Mouse (Mus musculus) embryonic facial prominence, embryonic 11.5 days (tissue): ENCODE data around the gene Cox11. TPM values are rescaled to one million over a fixed set of nuclear protein-coding genes. Genes with fewer than 3 reads are reported as not detected.

Source experiments
- ATAC-seq: fragments of 200-750 bp; cut with Nextera tagmentation; replicated peaks from 2 replicates; pipeline ENCODE4 v1.8.0; 2017; ENCODE audit warnings: low read depth; ENCODE audit not compliant: insufficient number of reproducible peaks, low FRiP score, low TSS enrichment
- DNase-seq: peaks from one replicate; pipeline ENCODE4 v3.0.0-alpha.2; 2015; ENCODE audit warnings: low spot score
- H3K27ac ChIP-seq: fragments of 300-500 bp; sonication (generic); replicated peaks from 2 replicates; pipeline ENCODE4 v1.5.1; 2014; ENCODE audit warnings: mild to moderate bottlenecking, low read depth, low read length, control low read depth
- H3K27me3 ChIP-seq: fragments of 300-500 bp; sonication (generic); 2 replicates; pipeline ENCODE4 v1.6.1; 2014; ENCODE audit warnings: mild to moderate bottlenecking, low read length, moderate library complexity, mixed read lengths; ENCODE audit not compliant: control insufficient read depth, insufficient read depth
- H3K36me3 ChIP-seq: fragments of 300-500 bp; sonication (generic); replicated peaks from 2 replicates; pipeline ENCODE4 v1.6.1; 2014; ENCODE audit warnings: low read depth, mild to moderate bottlenecking, low read length, moderate library complexity, mixed read lengths; ENCODE audit not compliant: control insufficient read depth, insufficient read depth
- H3K4me1 ChIP-seq: fragments of 300-500 bp; sonication (generic); 2 replicates; pipeline ENCODE4 v1.6.1; 2014; ENCODE audit warnings: low read length, mixed read lengths; ENCODE audit not compliant: control insufficient read depth, insufficient read depth
- H3K4me2 ChIP-seq: fragments of 300-500 bp; sonication (generic); 2 replicates; pipeline ENCODE4 v1.6.1; 2014; ENCODE audit warnings: low read depth, mild to moderate bottlenecking, control low read depth, low read length, moderate library complexity
- H3K4me3 ChIP-seq: fragments of 300-500 bp; sonication (generic); 2 replicates; pipeline ENCODE4 v1.5.1; 2014; ENCODE audit warnings: low read depth, low read length, control low read depth
- H3K9ac ChIP-seq: fragments of 300-500 bp; sonication (generic); replicated peaks from 2 replicates; pipeline ENCODE4 v1.6.1; 2014; ENCODE audit warnings: mild to moderate bottlenecking, control low read depth, low read length
- H3K9me3 ChIP-seq: fragments of 300-500 bp; sonication (generic); replicated peaks from 2 replicates; pipeline ENCODE4 v1.6.1; 2016; ENCODE audit warnings: mild to moderate bottlenecking, low read length, inconsistent platforms, mixed read lengths; ENCODE audit not compliant: control insufficient read depth
- WGBS: fragments of 180-500 bp; shearing (Covaris S2); extraction: QIAGEN DNeasy Blood & Tissue Kit; methylation state at CpG from one replicate; pipeline ENCODE4 v1.1.7; 2014; 5-methylcytosine and 5-hydroxymethylcytosine counted together
- polyA plus RNA-seq: library from polyadenylated mRNA; unstranded; fragments of >200 nt; fragmentation: Nextera tagmentation; extraction: Ambion mirVana; gene quantifications from 2 replicates; pipeline ENCODE4 v1.2.1, GENCODE M21; 2014

Cox11 gene
- polyA plus RNA-seq, 1 experiment from 2014 or later, result 30.5 TPM

DNA sequence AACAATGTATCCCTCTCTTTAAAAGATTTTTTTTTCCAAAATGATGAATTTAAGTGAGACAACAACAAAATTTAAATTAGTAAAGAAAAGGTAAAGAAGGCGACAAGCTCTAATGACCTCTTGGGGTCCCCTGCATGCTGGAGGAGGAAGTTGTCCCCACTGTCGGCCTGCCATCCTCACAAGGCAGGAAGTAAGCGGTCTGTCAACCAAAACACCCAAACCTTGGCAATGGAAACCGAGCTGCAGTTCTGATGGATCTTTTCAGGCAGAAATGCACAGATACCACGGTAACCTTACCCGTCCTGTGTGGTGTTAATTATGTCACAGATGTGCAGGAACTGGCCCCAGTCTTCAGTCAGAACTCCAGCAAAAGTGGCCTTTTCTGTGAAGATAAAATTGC is 46.8 kb downstream of the Cox11 start:
- H3K4me3 ChIP-seq, result no peak overlapping the region
- DNase-seq, result peak; percentile 6
- WGBS, result 36% methylated on average over 6 of the region's 6 CpGs

DNA sequence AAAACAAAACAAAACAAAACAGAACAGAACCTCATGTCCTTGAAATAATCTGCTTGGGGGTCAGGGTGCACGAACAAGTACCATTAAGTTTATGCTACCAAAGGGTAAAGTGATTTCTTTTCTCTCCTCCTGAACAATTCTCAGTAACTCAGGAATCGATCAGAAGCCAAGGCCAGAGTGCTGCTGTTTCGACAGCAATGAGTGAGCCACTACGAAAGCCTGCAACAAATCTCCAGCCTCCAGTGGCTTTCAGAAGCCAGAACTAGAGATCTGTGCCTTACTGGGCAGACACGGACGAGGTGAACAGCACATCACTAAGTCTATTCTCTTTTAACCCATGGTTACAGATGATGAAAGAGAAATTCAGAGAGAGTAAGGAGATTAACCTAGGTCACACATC is 47.2 kb downstream of the Cox11 start:
- H3K4me3 ChIP-seq, result no peak overlapping the region
- H3K9me3 ChIP-seq, result no peaks in the 10 kb centered on the region
- H3K27ac ChIP-seq, result no peak overlapping the region
- 0 out of 2 replicates have a peak, but pooled peaks cover 3% of the 10 kb centered on the region for H3K4me1 ChIP-seq
- DNase-seq (no peak), ATAC-seq (no peak)
- peaks cover 4% of the 10 kb centered on the region; the same call in 1 of the 2 replicates for H3K27me3 ChIP-seq
- 64% methylated on average over 6 of the region's 6 CpGs for WGBS
- no peaks in the 10 kb centered on the region for H3K36me3 ChIP-seq
- H3K4me2 ChIP-seq, result no peak overlapping the region
- no peak overlapping the region for H3K9ac ChIP-seq

More for the DNA sequence above, 46.8 kb downstream of the Cox11 start:
- Histone ChIP-seq H3K4me1 (0 out of 2 replicates have a peak, but pooled peaks cover 3% of the 10 kb centered on the region), H3K27ac (no peak overlapping the region), H3K36me3 (no peaks in the 10 kb centered on the region), H3K9me3 (no peaks in the 10 kb centered on the region), H3K9ac (no peak overlapping the region), H3K27me3 (peaks cover 4% of the 10 kb centered on the region; the same call in 1 of the 2 replicates), H3K4me2 (no peak overlapping the region)
- no peak for ATAC-seq

DNA sequence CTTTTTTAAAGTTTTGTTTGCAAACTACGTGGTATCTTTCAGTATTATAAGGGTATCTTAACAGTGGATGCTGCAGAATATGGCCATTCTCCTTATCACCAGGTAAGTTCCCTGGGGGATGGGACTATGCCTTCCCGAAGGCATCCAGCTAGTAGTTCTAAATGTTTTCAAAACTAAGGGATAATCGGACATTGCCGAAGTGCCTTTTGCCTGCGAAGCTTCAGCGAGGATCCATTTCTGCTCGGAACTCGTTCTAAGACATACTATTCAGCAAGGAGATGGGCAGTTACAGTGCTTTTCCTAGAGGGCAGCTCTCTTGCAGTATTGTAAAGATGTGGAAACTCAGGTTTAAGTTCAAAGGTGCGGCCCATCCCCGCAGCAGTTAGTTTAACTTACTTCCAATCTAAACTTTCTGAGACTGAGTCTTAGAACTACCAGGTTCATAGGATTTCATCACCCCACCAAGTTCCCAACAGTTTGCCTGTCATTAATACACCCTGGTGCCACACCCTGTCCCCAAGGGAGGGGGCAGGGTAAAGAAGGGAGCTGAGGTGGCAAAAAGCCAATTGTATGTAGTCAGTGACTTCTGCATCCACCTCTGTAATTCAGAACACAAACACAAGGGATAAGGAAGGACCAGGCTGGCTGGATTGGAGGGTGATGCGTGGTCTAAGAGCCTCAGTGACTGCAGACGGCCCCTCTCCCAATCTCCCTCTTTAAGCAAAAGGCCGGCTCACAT is 48.5 kb downstream of the Cox11 start:
- Histone ChIP-seq H3K27me3 (peaks cover 4% of the 10 kb centered on the region; the same call in 1 of the 2 replicates), H3K4me3 (peak overlapping the region; percentile 50), H3K27ac (no peak overlapping the region), H3K4me2 (peak overlapping the region; percentile 65), H3K4me1 (0 out of 2 replicates have a peak, but pooled peaks cover 3% of the 10 kb centered on the region), H3K9ac (peak overlapping the region; percentile 59; the same call in 1 of the 2 replicates), H3K9me3 (no peaks in the 10 kb centered on the region), H3K36me3 (no peaks in the 10 kb centered on the region)
- 71% methylated on average over 13 of the region's 13 CpGs for WGBS
- no peak for DNase-seq
- no peak for ATAC-seq

DNA sequence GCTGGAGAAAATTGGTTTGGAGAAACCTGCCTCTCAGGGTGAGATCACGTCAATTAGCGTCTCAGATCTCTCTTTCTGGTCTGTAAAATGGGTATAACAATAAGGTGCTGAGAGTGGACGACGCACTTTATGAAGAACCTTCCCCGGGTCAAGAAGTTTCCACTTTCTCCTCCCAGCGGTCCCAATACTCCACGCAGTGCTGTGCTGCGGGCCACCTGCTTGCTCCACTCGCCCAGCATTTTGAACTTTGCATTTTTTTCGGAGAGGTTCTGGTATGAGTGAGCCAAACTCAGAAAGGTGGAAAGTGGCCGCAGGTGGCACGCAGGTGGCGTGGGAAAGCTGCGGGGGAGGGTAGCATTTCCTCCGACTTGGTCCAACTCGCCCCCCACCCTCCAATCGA is 49.1 kb downstream of the Cox11 start:
- no peak overlapping the region for H3K27ac ChIP-seq
- H3K9ac ChIP-seq, result peak overlapping the region; percentile 59
- H3K4me1 ChIP-seq, result 0 out of 2 replicates have a peak, but pooled peaks cover 3% of the 10 kb centered on the region
- under 1% methylated on average over 17 of the region's 17 CpGs for WGBS
- no peaks in the 10 kb centered on the region for H3K36me3 ChIP-seq
- peak; percentile 45 for ATAC-seq
- peak overlapping the region; percentile 50 for H3K4me3 ChIP-seq
- peaks cover 4% of the 10 kb centered on the region; the same call in 1 of the 2 replicates for H3K27me3 ChIP-seq
- DNase-seq, result peak; percentile 5
- peak overlapping the region; percentile 65 for H3K4me2 ChIP-seq
- no peaks in the 10 kb centered on the region for H3K9me3 ChIP-seq

DNA sequence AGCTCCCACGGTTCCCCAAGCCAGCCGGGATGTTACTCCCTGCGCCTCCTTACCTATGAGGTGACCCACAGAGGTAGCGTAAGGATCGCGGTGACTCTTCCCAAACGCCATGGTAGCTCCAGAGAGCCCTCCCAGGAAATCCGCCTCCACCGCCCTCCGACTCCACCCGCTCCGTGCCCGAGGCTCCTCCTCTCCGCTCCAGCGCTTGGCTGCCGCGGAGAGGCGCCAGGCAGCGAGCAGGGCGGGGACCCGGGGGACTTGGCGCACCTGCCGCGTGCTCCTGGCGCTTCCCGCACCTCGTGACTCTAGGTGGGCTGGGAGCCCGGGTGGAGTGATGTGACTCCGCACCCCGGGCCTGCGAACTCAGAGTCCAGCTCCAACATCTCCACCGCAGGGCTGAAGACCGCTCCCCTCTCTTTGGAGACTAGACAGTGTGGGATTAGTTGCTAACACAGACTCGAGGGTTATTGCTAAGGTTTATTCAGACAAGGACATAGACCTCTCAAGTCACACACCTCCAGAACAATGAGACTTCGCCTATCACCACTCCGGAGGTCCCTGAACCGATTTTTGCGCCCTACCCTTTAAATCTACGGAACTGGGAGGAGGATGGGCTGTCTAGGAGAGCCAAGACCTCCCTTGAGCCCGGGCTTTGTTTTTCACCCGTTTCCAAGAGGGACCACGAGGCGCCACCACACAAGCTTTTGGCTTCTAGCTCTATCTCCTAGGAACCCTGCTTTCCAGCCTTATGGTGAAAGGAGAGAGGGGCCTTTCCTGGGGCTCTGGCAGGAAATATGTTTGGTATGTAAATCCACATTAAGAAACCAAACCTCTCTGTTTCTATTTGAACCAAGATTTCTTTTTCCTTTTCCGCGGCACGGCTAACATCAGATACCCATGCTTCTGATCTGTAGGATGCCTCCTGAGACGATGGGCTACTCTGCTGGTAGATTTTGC is 49.8 kb downstream of the Cox11 start, which contains the start of gene Tom1l1:
Tom1l1 (minus strand) TSS at position 907 of the 957 bp plus-strand sequence.
- peak; percentile 83 for ATAC-seq
- peak; percentile 76 for DNase-seq
- H3K4me3 ChIP-seq, result peak within 1 kb of the TSS; percentile 50
- H3K4me1 ChIP-seq, result 0 out of 2 replicates have a peak, but pooled peaks cover 3% of the 10 kb centered on the region
- H3K27me3 ChIP-seq, result peaks cover 4% of the 10 kb centered on the region; the same call in 1 of the 2 replicates
- H3K4me2 ChIP-seq, result peak within 1 kb of the TSS; percentile 65
- H3K27ac ChIP-seq, result no peak within 1 kb of the TSS; the same call in 1 of the 2 replicates
- H3K9me3 ChIP-seq, result no peaks in the 10 kb centered on the region
- H3K9ac ChIP-seq, result peak within 1 kb of the TSS; percentile 59
- 7% methylated on average over 45 of the region's 47 CpGs for WGBS
- no peaks in the 10 kb centered on the region for H3K36me3 ChIP-seq

DNA sequence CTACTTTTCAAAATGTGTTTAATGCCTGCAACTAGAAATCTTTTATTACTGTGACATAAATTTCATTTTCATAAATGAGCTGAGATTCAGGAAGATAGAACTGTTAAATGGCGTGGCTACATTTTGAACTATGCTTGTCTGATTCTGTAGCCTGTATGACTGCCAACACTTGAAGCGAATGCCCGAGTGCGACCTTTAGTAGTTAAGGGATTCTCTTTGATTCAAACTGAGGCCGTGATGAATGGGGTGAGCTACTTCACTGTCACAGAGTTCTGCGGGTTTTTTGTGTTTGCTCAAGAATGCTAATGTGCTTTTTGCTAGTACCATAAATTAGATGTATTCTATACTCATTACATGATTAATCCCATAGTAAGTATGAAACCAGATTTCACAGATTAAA is 52.4 kb downstream of the Cox11 start:
- H3K4me1 ChIP-seq, result 0 out of 2 replicates have a peak, but pooled peaks cover 3% of the 10 kb centered on the region
- H3K36me3 ChIP-seq, result no peaks in the 10 kb centered on the region
- DNase-seq, result peak; percentile 5
- H3K9me3 ChIP-seq, result no peaks in the 10 kb centered on the region
- H3K27me3 ChIP-seq, result peaks cover 4% of the 10 kb centered on the region; the same call in 1 of the 2 replicates
- no peak overlapping the region for H3K9ac ChIP-seq
- 59% methylated on average over 6 of the region's 6 CpGs for WGBS
- no peak overlapping the region for H3K4me2 ChIP-seq
- no peak for ATAC-seq
- no peak overlapping the region for H3K4me3 ChIP-seq
- no peak overlapping the region for H3K27ac ChIP-seq

DNA sequence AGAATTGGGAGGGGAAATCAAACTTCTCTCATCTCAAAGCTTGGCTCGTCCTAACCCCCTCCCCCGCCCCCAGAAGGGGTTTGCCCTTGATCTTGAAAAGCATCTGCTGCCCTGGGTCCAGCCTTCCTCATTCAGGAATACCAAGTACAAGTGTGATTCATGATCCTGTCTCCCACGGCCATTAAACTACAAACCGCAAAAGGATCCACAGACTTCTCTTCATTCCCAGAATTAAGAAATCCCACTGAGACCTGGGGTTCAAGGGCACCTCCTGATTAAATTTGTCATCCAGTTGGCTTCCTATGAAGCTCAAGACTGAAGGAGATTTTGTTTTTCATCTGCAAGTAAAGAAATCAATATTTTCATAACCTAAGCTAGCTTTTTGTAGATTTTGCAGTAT is 56.2 kb downstream of the Cox11 start:
- DNase-seq (no peak), ATAC-seq (no peak)
- Histone ChIP-seq H3K9me3 (no peaks in the 10 kb centered on the region), H3K27ac (no peak overlapping the region), H3K36me3 (no peaks in the 10 kb centered on the region), H3K9ac (no peak overlapping the region), H3K4me3 (no peak overlapping the region), H3K4me2 (no peak overlapping the region), H3K4me1 (no peaks in the 10 kb centered on the region), H3K27me3 (no peaks in the 10 kb centered on the region)
- 74% methylated on average over 4 of the region's 4 CpGs for WGBS
